Mouse (Mus musculus): ENCODE measurements around the gene Scgb1b12.
"Not testable (repeated sequence)": the region's sequence is repeated elsewhere in the genome, so short reads cannot be mapped to it uniquely, and the experiment has no call there.

The Scgb1b12 gene

GRCm38 (mm10) chr7:32333882-32334281 lies at the start of gene Scgb1b12:
Gene Scgb1b12 (plus strand): TSS chr7:32334182.
- DNase-seq = not testable (repeated sequence)

GRCm38 (mm10) chr7:32327145-32327544 lies 6.8 kb upstream of the Scgb1b12 start, which contains the start of gene Scgb2b12:
Gene Scgb2b12 (minus strand): TSS chr7:32327245.
- DNase-seq = not testable (repeated sequence)

All from kidney, postnatal 25 days (tissue).